In the genomic region with DNA sequence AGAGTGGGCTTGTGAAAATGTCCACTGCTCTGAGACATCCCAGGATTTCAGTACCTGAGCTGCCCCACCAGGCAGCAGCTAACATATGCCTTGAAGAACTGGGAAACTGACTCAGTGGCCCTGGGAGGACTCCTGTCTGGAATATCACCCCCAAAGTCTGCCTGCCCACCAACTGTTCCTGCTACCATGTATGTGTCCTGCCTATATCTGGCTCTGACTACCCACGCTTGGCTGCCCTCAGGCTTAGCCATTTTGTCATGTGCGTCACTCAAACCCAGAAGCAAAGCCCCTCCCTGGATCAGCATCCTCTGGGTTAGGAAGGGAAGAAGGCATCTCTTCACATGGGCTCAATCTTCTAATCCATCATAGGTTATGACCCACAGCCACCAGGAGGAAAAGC, we compare ENCODE assay signal across 15 mouse cellular contexts. TPM values are rescaled to one million over a fixed set of nuclear protein-coding genes. Genes with fewer than 3 reads are reported as not detected.
"Had no signal": no experiment of that assay in that cellular context is flagged by ENCODE, and none has a peak within 500 bp of the region (broad histone marks: within the 10 kb centered on the region; RNA-seq: fewer than 3 reads in every experiment).

No protein-coding gene starts in this region.

- H3K27ac ChIP-seq: intestine, embryonic 15.5 days; limb, embryonic 15.5 days; liver, embryonic 12.5 days; macrophage; neural tube, embryonic 13.5 days had no signal

- H3K4me3 ChIP-seq: intestine, embryonic 15.5 days; limb, embryonic 15.5 days; liver, embryonic 12.5 days; midbrain, embryonic 12.5 days; neural tube, embryonic 13.5 days had no signal

- DNase-seq: kidney, adult 2 months; kidney, postnatal 25 days; retina, postnatal 1 day; spleen, adult 18-20 months; thymus, adult 2 months; thymus, postnatal 25 days had no signal

RNA-seq across cellular contexts. Expression of gene Efcab6, which starts 14.3 kb away (rescaled TPM):
- total RNA-seq: megakaryocyte-erythroid progenitor cell, adult 5-6 weeks had no signal

RNA-seq across cellular contexts. Expression of gene Sult4a1, which starts 26.0 kb away (rescaled TPM):
- total RNA-seq: megakaryocyte-erythroid progenitor cell, adult 5-6 weeks had no signal

RNA-seq across cellular contexts. Expression of gene Pnpla5, which starts 43.5 kb away (rescaled TPM):
- total RNA-seq: layer of hippocampus, postnatal 10 days; left cerebral cortex, adult 8-10 months; megakaryocyte-erythroid progenitor cell, adult 5-6 weeks had no signal
